Mouse (Mus musculus) heart, postnatal 0 days (tissue): ENCODE measurements around the gene Elof1.

ENCODE experiments used
- CTCF ChIP-seq: IDR thresholded peaks from 2 replicates; pipeline ENCODE4 v1.5.1; 2016; ENCODE audit warnings: antibody characterized with exemption, control low read depth, low read depth
- EP300 ChIP-seq: IDR thresholded peaks from 2 replicates; pipeline ENCODE4 v1.6.1; 2016; ENCODE audit warnings: antibody characterized with exemption, low read depth

DNA sequence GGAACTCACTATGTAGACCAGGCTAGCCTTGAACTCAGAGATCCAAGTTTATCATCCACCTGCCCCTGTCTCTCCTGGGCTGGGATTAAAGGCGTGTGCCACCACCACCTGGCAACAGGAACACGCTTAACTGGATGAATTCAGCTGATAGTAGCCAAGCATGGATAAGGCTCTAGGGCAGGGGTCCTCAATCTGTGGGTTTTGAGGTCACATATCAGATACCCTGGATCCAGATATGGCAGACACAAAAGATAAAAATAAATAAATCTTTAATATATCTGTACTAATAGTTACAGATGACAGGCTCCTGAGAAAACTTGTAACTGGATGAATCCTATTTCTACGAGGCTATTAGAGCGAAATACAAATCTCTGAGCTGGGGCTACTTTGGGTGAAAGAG, 1.3 kb downstream of the Elof1 start:
- TF ChIP-seq CTCF (no peak), EP300 (no peak)
